Comparison of ENCODE assay signal across 29 mouse cellular contexts in the genomic region with DNA sequence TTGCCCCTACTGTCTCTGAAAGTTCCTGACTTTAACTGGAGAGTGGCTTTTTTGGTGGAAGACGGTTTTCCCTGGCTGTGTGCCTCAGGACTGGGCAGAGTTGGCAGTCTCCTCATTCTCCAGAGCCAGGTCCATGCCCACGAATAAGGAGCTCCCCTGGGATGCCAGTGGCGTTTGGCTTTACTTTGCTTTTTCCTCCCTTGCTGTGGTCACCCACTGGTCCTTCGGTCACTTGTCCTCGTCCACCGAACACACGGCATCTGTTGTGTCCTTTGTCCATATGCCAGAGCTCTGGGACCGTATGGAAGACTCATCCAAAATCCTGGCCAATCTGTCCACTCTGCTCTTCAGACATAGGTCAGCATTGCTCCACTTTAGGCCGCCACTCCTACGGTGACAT.
A peak's percentile ranks its signal among the peaks of the same experiment; 100 is the strongest.
DNase-seq lines count a peak whose midpoint lies in the region; ATAC-seq and TF ChIP-seq lines count a peak whose summit lies in the region.
"Had no signal": no experiment of that assay in that cellular context is flagged by ENCODE, and none has a peak within 500 bp of the region (broad histone marks: within the 10 kb centered on the region; RNA-seq: fewer than 3 reads in every experiment).

No protein-coding gene starts in this region.

- H3K9me3 ChIP-seq in forebrain, embryonic 10.5 days: no peaks in the 10 kb centered on the region
- H3K9me3 ChIP-seq: embryonic facial prominence, embryonic 12.5 days; heart, embryonic 13.5 days; limb, embryonic 10.5 days; limb, embryonic 15.5 days; liver, embryonic 13.5 days; midbrain, embryonic 13.5 days; neural tube, embryonic 13.5 days; stomach, embryonic 15.5 days had no signal

- no peaks in the 10 kb centered on the region for H3K27me3 ChIP-seq in cerebellum, adult 2 months (ENCODE audit: control insufficient read depth, insufficient read depth, low read length)
- peaks cover 99% of the 10 kb centered on the region for H3K27me3 ChIP-seq in forebrain, embryonic 10.5 days (ENCODE audit: poor library complexity, severe bottlenecking)
- H3K27me3 ChIP-seq: embryonic facial prominence, embryonic 12.5 days; limb, embryonic 15.5 days; liver, embryonic 13.5 days had no signal

- no peak for TF ChIP-seq CTCF in cerebellum, adult 2 months (IDR thresholded peaks at IDR 0.05; ENCODE audit: borderline replicate concordance, insufficient read depth, low read depth, low read length)

- 7% methylated on average over 10 of the region's 10 CpGs for WGBS in cerebellum, adult 2 months
- WGBS in forebrain, embryonic 10.5 days: 92% methylated on average over 10 of the region's 10 CpGs

- DNase-seq in cerebellum, postnatal 4 days (ENCODE audit: low spot score in 2 of 2): no peak
- DNase-seq in cerebellum, adult 2 months: peak; percentile 71 to 86
- DNase-seq in cerebellum, postnatal 14 days: peak; percentile 54 to 60
- DNase-seq in forebrain, embryonic 10.5 days (ENCODE audit: extremely low spot score, low spot score): no peak
- DNase-seq in right cerebral cortex, postnatal 10 days (ENCODE audit: low spot score in 2 of 2): no peak
- DNase-seq: B cell, adult 2 months; gastrocnemius, postnatal 10 days; heart, postnatal 10 days; kidney, adult 9 months; kidney, postnatal 14 days; layer of hippocampus, adult 9-11 months; liver, embryonic 13.5 days; lung, adult 2 months; lung, postnatal 10 days; retina, postnatal 1 day; right cerebral cortex, postnatal 25 days had no signal

- peaks cover 45% of the 10 kb centered on the region for H3K4me1 ChIP-seq in cerebellum, adult 2 months (ENCODE audit: control insufficient read depth, insufficient read depth, low read length)
- H3K4me1 ChIP-seq in forebrain, embryonic 10.5 days: peaks cover 34% of the 10 kb centered on the region
- H3K4me1 ChIP-seq: liver, embryonic 13.5 days; stomach, embryonic 15.5 days had no signal

- H3K4me3 ChIP-seq in cerebellum, adult 2 months (replicated peaks; ENCODE audit: insufficient read depth, low read depth, low read length): no peak overlapping the region
- no peak overlapping the region for H3K4me3 ChIP-seq in forebrain, embryonic 10.5 days
- H3K4me3 ChIP-seq: embryonic facial prominence, embryonic 12.5 days; heart, embryonic 13.5 days; limb, embryonic 10.5 days; limb, embryonic 15.5 days; liver, embryonic 13.5 days; midbrain, embryonic 13.5 days; neural tube, embryonic 13.5 days; stomach, embryonic 15.5 days had no signal

- peak; percentile 57; the same call in 1 of the 2 replicates for ATAC-seq in cerebellum, adult (ENCODE audit: insufficient number of reproducible peaks, low FRiP score, low TSS enrichment)
- ATAC-seq: activated CD4-positive, CD25-positive, alpha-beta regulatory T cell, adult 4 months; forebrain, embryonic 16.5 days; intestine, postnatal 0 days; midbrain, embryonic 13.5 days had no signal

- no peaks in the 10 kb centered on the region for H3K36me3 ChIP-seq in forebrain, embryonic 10.5 days (replicated peaks)
- H3K36me3 ChIP-seq: embryonic facial prominence, embryonic 12.5 days; heart, embryonic 13.5 days; limb, embryonic 10.5 days; limb, embryonic 15.5 days; liver, embryonic 13.5 days; midbrain, embryonic 13.5 days; neural tube, embryonic 13.5 days; stomach, embryonic 15.5 days had no signal

- no peak overlapping the region for H3K27ac ChIP-seq in cerebellum, adult 2 months (ENCODE audit: insufficient read depth, low read length)
- no peak overlapping the region for H3K27ac ChIP-seq in forebrain, embryonic 10.5 days
- H3K27ac ChIP-seq: embryonic facial prominence, embryonic 12.5 days; heart, embryonic 13.5 days; hindbrain, embryonic 14.5 days; limb, embryonic 10.5 days; limb, embryonic 15.5 days; liver, embryonic 13.5 days; macrophage; midbrain, embryonic 13.5 days; neural tube, embryonic 13.5 days; stomach, embryonic 15.5 days had no signal

- TF ChIP-seq POLR2A in cerebellum, adult 2 months (IDR thresholded peaks at IDR 0.05; ENCODE audit: borderline replicate concordance, insufficient read depth, low read length): no peak

Comparison
In these comparisons a context has a peak if more than half of its experiments do, and no peak if none do; other contexts are left out.
1. DNase-seq: peak in cerebellum, adult 2 months (2 of 2) and cerebellum, postnatal 14 days (2 of 2); none in cerebellum, postnatal 4 days (0 of 2), forebrain, embryonic 10.5 days (single experiment) and right cerebral cortex, postnatal 10 days (0 of 2).